Comparison of ENCODE assay signal across 7 mouse cellular contexts in genomic region chrX:145504717-145505415, GRCm38 (mm10). TPM values are rescaled to one million over a fixed set of nuclear protein-coding genes. Genes with fewer than 3 reads are reported as not detected.
A peak's percentile ranks its signal among the peaks of the same experiment; 100 is the strongest.
DNase-seq lines count a peak whose midpoint lies in the region; ATAC-seq and TF ChIP-seq lines count a peak whose summit lies in the region.

TSS of gene Amot (minus strand) at chrX:145505181.

- H3K9me3 ChIP-seq in embryonic facial prominence, embryonic 10.5 days: no peaks in the 10 kb centered on the region
- no peaks in the 10 kb centered on the region for H3K9me3 ChIP-seq in intestine, postnatal 0 days (ENCODE audit: control insufficient read depth)
- no peaks in the 10 kb centered on the region for H3K9me3 ChIP-seq in limb, embryonic 11.5 days (ENCODE audit: control insufficient read depth, low read length)
- H3K9me3 ChIP-seq in midbrain, embryonic 13.5 days: no peaks in the 10 kb centered on the region

- DNase-seq in adrenal gland, postnatal 25 days: peak; percentile 88
- peak; percentile 92 for DNase-seq in embryonic facial prominence, embryonic 10.5 days (ENCODE audit: low spot score)
- no peak for DNase-seq in gonadal fat pad, adult 2 months (ENCODE audit: low read depth)
- DNase-seq in limb, embryonic 11.5 days (ENCODE audit: low spot score): peak; percentile 90
- peak; percentile 40 for DNase-seq in spleen, adult 12 weeks (ENCODE audit: low spot score)

- 0 out of 2 replicates have a peak within 1 kb of the TSS, but pooled peaks have one; percentile 26 for H3K9ac ChIP-seq in intestine, postnatal 0 days (ENCODE audit: low read depth, low read length)
- H3K9ac ChIP-seq in limb, embryonic 11.5 days (ENCODE audit: low read length): peak within 1 kb of the TSS; percentile 61
- peak within 1 kb of the TSS; percentile 63 for H3K9ac ChIP-seq in midbrain, embryonic 13.5 days (replicated peaks)

- 21% methylated on average over 34 of the region's 34 CpGs for WGBS in embryonic facial prominence, embryonic 10.5 days
- 19% methylated on average over 34 of the region's 34 CpGs for WGBS in intestine, postnatal 0 days
- 18% methylated on average over 34 of the region's 34 CpGs for WGBS in limb, embryonic 11.5 days
- 18% methylated on average over 34 of the region's 34 CpGs for WGBS in midbrain, embryonic 13.5 days

- peak within 1 kb of the TSS; percentile 65 for H3K4me2 ChIP-seq in intestine, postnatal 0 days (replicated peaks; ENCODE audit: low read depth)
- peak within 1 kb of the TSS; percentile 50 for H3K4me2 ChIP-seq in limb, embryonic 11.5 days (ENCODE audit: low read depth, severe bottlenecking)
- H3K4me2 ChIP-seq in midbrain, embryonic 13.5 days (replicated peaks): peak within 1 kb of the TSS; percentile 62

- peaks cover 13% of the 10 kb centered on the region for H3K4me1 ChIP-seq in embryonic facial prominence, embryonic 10.5 days
- H3K4me1 ChIP-seq in intestine, postnatal 0 days (replicated peaks; ENCODE audit: control insufficient read depth, insufficient read depth, low read length): no peaks in the 10 kb centered on the region
- 0 out of 2 replicates have a peak, but pooled peaks cover 4% of the 10 kb centered on the region for H3K4me1 ChIP-seq in limb, embryonic 11.5 days (ENCODE audit: control insufficient read depth, insufficient read depth, low read length)
- no peaks in the 10 kb centered on the region for H3K4me1 ChIP-seq in midbrain, embryonic 13.5 days (replicated peaks)

- H3K36me3 ChIP-seq in embryonic facial prominence, embryonic 10.5 days (replicated peaks): no peaks in the 10 kb centered on the region
- H3K36me3 ChIP-seq in intestine, postnatal 0 days (ENCODE audit: control insufficient read depth, insufficient read depth): no peaks in the 10 kb centered on the region
- no peaks in the 10 kb centered on the region for H3K36me3 ChIP-seq in limb, embryonic 11.5 days (ENCODE audit: control insufficient read depth, insufficient read depth, low read length)
- H3K36me3 ChIP-seq in midbrain, embryonic 13.5 days: no peaks in the 10 kb centered on the region

- TF ChIP-seq CTCF in intestine, postnatal 0 days (IDR thresholded peaks at IDR 0.05; ENCODE audit: low read depth): no peak

- H3K4me3 ChIP-seq in embryonic facial prominence, embryonic 10.5 days: peak within 1 kb of the TSS; percentile 68
- peak within 1 kb of the TSS; percentile 51 for H3K4me3 ChIP-seq in intestine, postnatal 0 days (ENCODE audit: low read depth, low read length)
- peak within 1 kb of the TSS; percentile 57 for H3K4me3 ChIP-seq in limb, embryonic 11.5 days (ENCODE audit: low read depth, low read length)
- H3K4me3 ChIP-seq in midbrain, embryonic 13.5 days (replicated peaks): peak within 1 kb of the TSS; percentile 50

- peak; percentile 90 for ATAC-seq in intestine, postnatal 0 days
- ATAC-seq in limb, embryonic 11.5 days (ENCODE audit: insufficient number of reproducible peaks, low FRiP score, low TSS enrichment, low read depth): peak; percentile 91
- ATAC-seq in midbrain, embryonic 13.5 days: peak; percentile 94

- H3K27ac ChIP-seq in embryonic facial prominence, embryonic 10.5 days (replicated peaks): peak within 1 kb of the TSS; percentile 85
- H3K27ac ChIP-seq in intestine, postnatal 0 days (ENCODE audit: low read depth, low read length): peak within 1 kb of the TSS; percentile 35; the same call in 1 of the 2 replicates
- H3K27ac ChIP-seq in limb, embryonic 11.5 days (replicated peaks; ENCODE audit: low read depth, low read length): peak within 1 kb of the TSS; percentile 62; the same call in 1 of the 2 replicates
- H3K27ac ChIP-seq in midbrain, embryonic 13.5 days: peak within 1 kb of the TSS; percentile 44; the same call in 1 of the 2 replicates

- H3K27me3 ChIP-seq in embryonic facial prominence, embryonic 10.5 days (replicated peaks; ENCODE audit: low read depth, poor library complexity, severe bottlenecking): peaks cover 32% of the 10 kb centered on the region
- no peaks in the 10 kb centered on the region for H3K27me3 ChIP-seq in intestine, postnatal 0 days (replicated peaks; ENCODE audit: control insufficient read depth, insufficient read depth, low read length)
- H3K27me3 ChIP-seq in limb, embryonic 11.5 days (ENCODE audit: control insufficient read depth, insufficient read depth, low read length): no peaks in the 10 kb centered on the region; the same call in 1 of the 2 replicates
- peaks cover 4% of the 10 kb centered on the region; the same call in 1 of the 2 replicates for H3K27me3 ChIP-seq in midbrain, embryonic 13.5 days

RNA-seq across cellular contexts. Expression of gene Amot, which starts in this region (rescaled TPM):
- 5.9 and 7.3 TPM in 2 replicates for total RNA-seq in adrenal gland, postnatal 25 days (2021)
- polyA plus RNA-seq in embryonic facial prominence, embryonic 10.5 days (2016; fragmentation: Nextera tagmentation; extraction: Ambion mirVana): 33.7 and 40.6 TPM in 2 replicates
- 56.6 and 69.2 TPM in 2 replicates for polyA plus RNA-seq in gonadal fat pad, adult 2 months (2012; rRNA removed)
- 6.3 TPM in 2 replicates for polyA plus RNA-seq in intestine, postnatal 0 days (2015; fragmentation: Nextera tagmentation; extraction: Ambion mirVana)
- polyA plus RNA-seq in limb, embryonic 11.5 days (2014; fragmentation: Nextera tagmentation; extraction: Ambion mirVana): 76.4 and 78.5 TPM in 2 replicates
- polyA plus RNA-seq in midbrain, embryonic 13.5 days (2015; fragmentation: Nextera tagmentation; extraction: Ambion mirVana): 8.6 and 9.9 TPM in 2 replicates

Comparison
In these comparisons a context has a peak if more than half of its experiments do, and no peak if none do; other contexts are left out.
1. H3K27ac ChIP-seq: peak in every context shown above with its lines; median percentile 85 in embryonic facial prominence, embryonic 10.5 days; 62 in limb, embryonic 11.5 days; 44 in midbrain, embryonic 13.5 days; 35 in intestine, postnatal 0 days.